Mouse (Mus musculus) gastrocnemius, postnatal 14 days (tissue): Measurements from ENCODE around the gene Rnf115. TPM values are rescaled to one million over a fixed set of nuclear protein-coding genes. Genes with fewer than 3 reads are reported as not detected.
A peak's percentile ranks its signal among the peaks of the same experiment; 100 is the strongest.
"Not testable (repeated sequence)": the region's sequence is repeated elsewhere in the genome, so short reads cannot be mapped to it uniquely, and the experiment has no call there.

Experiments used
- DNase-seq: peaks from one replicate; pipeline ENCODE4 v3.0.0; 2021; ENCODE audit warnings: mixed read lengths
- intact Hi-C: fragments of 180-260 bp; cut with DNase I; formaldehyde crosslinking; loops from one replicate; pipeline ENCODE4 v1.15.1; 2025; ENCODE audit warnings: low total_unique reads
- total RNA-seq, 2 experiments: library from RNA; stranded (reverse); gene quantifications; 2 replicates each; pipeline ENCODE4 v1.2.3; 2021

Rnf115 gene
- total RNA-seq, 2 experiments from 2014 or later, result 53.8 to 89.7 TPM

DNA sequence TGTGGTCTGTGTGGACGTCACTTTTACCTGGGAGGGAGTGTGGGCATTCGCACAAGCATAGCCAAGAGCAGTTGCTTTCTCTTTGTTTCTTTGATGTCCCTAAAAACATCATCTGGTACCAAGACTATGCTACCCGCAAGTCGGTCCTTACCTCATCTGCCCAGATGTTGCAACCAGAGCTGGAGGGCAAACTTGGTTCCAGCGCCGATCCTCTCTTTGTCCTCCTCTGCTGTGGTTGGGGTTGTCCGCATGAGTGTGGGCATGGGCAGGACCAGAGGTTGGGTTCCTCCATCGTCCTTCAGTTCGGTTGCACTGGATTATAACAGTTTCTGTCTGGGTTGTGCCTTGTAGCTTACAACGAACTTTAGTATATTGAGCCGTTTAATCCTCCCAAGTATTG, 21.2 kb upstream of the Rnf115 start:
- intact Hi-C loops, result loop anchor here (10.0 kb wide), 1 partner anchor 161 kb away; no protein-coding TSS in a partner anchor
- no peak for DNase-seq

DNA sequence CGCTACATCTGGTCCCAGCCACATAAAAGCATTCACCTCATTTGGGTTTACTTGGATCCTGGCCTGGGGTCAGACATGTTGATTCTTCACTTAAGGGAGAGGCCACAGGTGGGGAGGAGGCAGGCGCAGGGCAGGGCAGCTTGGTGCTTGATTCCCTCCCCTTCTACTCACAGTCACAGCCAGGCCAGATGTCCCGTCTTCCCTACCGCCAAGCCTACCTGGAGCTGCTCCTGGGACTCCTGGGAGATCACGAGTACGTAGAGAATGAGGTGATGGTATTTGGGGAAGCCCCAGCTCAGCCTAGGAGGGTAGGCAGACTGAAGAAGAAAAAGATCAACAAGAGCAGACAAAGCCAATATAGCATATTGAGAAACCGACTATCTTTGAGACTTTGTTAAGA, 20.5 kb upstream of the Rnf115 start:
- intact Hi-C loops, result loop anchor here (10.0 kb wide), 1 partner anchor 162 kb away; no protein-coding TSS in a partner anchor
- no peak for DNase-seq

DNA sequence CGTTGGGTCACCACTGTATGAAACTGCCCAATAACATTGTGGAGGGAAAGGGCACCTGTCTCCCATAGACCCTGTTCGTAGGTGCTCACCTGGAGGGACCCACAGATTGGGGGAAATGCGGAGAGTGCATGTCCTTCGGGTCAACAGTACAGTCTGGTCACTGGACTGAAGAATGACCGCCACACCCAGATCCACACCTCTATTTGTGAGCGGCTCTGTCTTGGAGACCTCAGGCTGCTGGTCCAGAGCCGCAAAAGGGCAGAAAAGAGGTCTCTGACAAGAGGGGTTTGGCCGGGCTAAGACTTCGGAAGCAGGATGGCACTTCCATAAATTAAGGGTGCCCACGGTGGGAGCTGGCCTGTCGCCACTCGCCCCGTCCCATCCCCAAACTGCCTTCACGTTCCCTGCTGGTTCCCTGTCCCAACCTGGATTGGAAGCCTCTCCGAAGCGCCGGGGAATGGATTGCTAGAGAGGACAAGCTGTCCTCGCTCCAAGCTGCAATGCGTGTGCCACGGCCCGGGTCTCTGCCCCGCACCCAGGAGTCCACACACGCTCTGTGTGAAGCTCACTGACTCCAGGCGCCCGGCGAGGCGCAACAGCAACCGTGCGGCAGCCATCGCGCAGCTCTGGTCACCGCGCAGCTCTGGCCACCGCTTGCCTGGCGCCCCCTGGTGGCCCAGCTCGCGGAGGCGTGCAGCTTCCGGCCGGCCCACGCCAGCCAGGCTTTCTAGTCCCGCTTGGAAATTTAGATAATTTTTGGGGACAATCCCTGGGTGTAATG, 19.4 kb upstream of the Rnf115 start, which contains the start of gene Nudt17:
TSS of gene Nudt17 (minus strand) at position 660 of the 781 bp plus-strand sequence.
- intact Hi-C loops, result loop anchor here (10.0 kb wide), 1 partner anchor 163 kb away; no protein-coding TSS in a partner anchor
- peak; percentile 86 for DNase-seq

DNA sequence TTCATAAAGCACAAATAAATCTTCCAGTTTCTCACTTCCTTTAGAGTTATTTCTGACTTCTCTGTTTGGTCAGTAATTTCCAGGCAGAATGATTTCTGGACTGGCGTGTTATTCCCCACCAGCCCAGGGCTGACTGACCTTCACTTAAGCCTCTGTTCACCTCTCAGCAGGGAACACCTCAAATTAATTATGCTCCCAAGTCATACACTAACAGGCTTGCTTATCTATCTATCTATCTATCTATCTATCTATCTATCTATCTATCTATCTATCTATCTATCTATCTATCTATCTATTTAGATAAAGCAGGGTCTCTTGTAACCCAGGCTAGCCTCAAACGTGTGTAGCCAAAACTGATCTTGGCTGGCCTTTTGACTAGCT, 18.8 kb upstream of the Rnf115 start:
- no peak for DNase-seq
- intact Hi-C loops, result loop anchor here (10.0 kb wide), 1 partner anchor 164 kb away; no protein-coding TSS in a partner anchor

DNA sequence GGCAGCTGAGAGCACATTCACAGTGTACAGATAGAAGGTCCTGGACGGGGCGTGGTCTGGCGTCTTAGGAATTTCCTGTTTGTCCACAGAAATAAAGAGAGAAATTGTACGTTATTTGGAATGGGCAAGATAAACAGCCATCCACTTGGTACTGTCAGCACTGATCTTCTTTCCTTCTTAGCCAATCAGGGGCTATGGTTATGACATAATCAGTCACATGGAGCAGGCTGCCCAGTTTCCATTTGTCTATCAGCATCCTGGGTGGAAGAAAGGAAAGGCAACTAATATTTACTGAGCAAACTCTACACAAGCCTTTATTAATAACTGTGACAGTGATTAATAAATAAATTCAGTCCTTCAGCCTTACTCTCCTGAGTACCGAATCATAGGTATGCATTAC, 13.2 kb upstream of the Rnf115 start:
- no peak for DNase-seq
- intact Hi-C loops, result no loop called here

DNA sequence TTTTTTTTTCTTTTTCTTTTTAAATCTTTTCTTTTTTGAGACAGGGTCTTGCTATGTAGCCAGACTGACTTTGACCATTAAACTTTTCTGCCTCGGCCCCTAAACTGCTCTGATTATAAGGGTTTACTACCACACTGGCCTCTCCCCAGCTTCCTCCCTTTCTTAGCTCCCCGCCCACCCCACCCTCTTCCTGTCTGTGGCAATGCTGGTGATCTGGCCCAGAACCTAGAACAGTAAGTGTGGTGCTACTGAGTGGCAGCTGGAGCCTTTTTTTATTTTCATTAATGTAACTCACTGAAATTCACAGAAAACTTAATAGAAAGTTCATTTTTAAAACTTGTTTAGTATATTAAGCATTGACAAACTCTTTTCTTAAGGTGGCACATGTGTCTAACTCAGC, 11.6 kb upstream of the Rnf115 start:
- no peak for DNase-seq
- intact Hi-C loops, result no loop called here

DNA sequence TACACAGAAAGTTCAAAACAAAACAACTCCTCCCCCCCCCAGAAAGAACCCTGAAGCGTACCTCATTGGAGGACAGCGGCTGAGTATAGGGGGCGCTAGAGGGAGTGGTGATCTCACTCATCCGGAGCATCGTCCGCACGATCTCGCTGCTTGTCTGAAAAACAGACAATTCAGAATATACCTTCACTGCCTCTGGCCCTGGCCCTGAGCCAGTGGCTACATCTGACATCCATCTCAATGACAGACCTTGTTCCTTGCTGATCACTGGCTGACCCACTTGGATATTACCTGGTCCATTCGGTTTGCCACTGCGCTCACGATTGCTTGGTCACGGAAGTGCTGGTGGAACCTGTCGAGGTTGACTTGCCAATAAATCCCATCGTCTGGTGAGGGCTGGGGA, 8.3 kb upstream of the Rnf115 start:
- intact Hi-C loops, result no loop called here
- DNase-seq, result peak; percentile 40

DNA sequence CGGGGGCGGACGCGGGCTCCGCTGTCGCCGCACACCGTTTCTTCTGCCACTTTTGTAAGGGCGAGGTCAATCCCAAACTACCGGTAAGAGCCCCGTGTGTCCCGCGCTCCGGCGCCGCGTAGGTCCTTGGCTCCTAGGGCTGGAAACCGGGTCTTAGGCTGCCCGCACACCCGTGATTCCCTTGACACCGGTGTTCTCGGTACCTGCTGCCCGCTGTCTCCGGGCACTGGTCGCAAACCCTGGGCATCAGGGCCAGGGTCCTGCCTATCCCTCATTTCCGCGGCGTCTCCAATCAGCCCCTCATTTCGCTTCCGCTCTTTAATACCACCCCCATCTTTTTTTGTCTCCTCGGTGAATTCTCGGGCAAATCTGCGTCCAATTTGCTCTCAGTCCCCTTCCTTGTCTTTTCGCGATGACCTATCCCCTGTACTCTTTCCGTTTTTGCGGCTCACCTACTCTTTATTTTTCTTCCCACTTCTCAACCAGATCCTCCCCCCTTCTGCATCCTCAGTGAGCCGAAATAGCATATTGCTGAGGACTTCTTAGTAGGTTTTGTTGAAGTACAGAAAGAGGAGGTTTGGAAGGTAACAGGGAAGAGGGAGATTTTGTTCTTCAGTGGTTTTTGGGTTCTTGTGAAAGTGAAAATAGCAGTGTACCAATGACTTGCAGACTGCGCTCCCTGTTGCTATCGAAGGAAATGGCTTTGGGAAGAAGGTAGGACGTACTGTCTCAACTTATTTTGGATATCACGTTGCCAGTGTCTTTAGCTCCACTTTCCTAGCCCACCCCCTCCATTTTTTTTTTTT, 567 bp downstream of the Rnf115 start:
- no peak for DNase-seq
- intact Hi-C loops, result no loop called here

DNA sequence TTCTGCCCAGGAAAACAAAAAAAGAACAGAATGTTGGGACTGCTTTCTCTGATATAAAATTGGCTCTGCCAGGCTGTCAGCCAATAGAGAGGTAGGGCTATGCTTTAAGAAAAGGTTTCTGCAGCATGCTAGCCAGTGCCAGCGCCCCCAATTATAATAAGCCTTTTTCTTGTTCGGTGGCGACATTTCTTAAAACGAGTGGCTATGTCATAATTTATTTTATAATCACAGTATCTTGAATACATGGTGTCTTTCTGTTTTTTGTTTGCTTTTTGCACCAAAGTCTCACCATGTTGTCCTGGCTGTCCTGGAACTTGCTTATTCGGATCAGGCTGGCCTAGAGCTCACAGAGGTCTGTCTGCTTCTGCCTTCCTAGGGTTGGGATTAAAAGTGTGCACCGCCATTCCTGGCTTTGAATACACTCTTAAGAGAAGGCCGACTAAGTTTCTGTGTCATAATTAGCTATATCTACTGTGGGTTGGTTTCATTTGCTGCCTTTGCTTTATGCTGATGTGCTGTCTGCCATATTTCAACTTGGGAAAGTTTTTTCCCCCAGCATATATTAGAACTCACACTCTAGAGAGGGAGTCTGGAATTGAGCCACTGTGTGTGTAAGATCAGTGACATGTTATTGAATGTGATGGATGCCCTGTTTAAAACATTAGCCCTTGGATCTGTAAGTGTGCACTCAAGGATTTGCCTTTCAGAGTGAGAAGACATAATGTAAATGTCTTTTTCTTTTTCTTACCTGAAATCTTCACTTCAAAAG, 1.4 kb downstream of the Rnf115 start:
- intact Hi-C loops, result no loop called here
- no peak for DNase-seq

DNA sequence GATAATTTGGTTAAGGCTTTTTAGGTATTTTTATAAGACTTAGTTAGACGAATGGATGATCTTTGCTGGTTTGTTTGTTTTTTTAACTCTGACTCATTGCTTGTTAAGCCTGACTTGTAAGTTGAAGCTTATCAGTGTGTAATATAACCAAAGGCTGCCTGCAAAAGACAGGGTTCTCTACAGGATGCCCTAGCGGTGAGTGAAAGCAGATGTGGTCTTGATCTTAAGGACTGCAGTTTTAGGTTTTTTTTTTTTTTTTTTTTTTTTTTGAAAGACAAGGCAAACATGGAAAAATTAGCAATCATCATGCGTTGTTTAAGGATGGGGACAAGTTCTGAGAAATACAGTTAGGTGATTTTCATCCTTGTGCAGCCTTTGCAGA, 1.9 kb downstream of the Rnf115 start:
- intact Hi-C loops, result no loop called here

DNA sequence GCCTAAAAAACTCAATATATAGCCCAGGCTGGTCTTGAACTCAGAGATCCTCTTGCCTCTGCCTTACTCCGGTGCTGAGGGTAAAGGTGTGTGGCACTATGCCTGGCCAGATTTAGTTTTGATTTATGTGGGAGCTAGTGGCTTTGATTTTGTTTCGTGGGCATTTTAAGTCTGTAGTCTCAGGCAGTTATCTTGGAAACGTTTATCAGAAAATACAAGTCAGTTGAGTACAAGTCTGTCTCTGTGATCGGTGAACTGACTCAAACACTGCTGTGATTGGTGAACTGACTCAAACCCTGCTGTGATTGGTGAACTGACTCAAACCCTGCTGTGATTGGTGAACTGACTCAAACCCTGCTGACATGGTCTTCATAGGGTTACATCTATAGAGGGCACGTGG, 3.3 kb downstream of the Rnf115 start:
- DNase-seq, result no peak
- intact Hi-C loops, result no loop called here

More for the DNA sequence above, 1.9 kb downstream of the Rnf115 start:
- DNase-seq, result no peak

DNA sequence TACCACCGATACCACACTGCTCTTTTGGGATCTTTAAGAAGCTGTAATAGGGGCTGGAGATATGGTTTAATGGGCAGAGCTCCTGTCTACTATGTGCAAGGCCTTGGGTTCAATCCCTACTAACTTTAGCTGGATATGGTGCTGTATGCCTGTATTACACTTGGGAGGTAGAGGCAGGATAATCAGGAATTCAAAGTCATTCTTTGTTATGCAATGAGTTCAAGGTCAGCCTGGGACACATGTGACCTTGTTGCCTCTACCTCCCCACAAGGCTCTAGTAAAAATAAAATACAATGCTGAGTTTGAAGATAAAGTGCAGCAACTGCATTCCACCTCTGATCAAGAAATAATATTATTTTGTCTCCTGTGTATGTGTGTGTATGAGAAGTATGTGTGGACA, 6.5 kb downstream of the Rnf115 start:
- intact Hi-C loops, result no loop called here
- no peak for DNase-seq

DNA sequence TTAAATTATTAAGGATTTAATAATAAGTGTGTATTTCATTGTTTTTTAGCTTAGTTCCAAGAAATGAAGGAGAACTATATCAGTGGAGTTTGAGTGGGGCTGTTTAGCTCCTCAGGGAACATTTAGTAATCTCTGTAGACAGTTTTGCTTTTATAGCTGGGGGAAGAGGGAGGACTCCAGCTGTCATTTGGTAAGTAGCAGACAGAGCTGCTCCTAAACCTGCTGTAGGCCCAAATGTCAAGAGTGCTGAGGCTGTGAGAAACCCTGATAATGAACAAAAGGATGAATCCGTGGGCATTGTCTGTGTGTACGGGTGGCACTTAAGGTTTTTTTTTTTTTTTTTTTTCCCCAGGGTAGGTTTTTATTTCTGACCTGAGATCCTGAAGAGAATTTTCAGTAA, 7.7 kb downstream of the Rnf115 start:
- no peak for DNase-seq
- intact Hi-C loops, result no loop called here

DNA sequence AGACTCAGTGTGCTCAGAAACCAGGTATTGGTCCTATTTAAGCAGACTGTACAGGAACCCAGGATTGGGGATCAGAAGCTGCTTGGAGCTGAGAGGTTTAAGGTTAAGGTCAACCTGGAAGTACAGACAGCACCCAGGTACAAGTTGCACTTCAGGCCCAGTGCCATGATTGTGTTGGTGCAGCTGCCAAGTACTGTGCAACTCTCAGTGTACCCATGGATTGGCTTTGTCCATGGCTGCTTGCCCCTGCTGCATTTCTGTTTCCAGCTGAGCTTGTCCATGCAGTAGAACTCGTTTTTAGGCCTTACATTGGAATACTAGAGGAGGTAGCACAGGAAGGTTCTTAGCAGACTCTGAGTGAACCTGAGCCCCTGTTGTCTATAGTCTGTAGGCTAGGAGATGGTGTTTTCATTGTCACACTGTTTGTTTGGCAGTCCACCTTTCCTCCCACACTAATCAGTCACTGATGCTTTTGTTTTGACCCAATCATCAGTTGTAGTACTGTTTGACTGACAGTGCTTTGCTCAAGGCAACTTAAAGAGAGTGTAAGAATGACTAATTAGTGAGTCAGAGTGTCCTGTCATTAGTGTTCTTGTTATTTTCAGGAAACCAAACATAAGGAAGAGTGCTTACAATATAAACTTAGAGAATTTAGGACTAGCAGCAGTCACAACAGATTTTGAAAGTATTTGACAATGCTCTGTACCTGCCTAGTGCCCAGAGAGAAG, 9.7 kb downstream of the Rnf115 start:
- intact Hi-C loops, result no loop called here
- no peak for DNase-seq

DNA sequence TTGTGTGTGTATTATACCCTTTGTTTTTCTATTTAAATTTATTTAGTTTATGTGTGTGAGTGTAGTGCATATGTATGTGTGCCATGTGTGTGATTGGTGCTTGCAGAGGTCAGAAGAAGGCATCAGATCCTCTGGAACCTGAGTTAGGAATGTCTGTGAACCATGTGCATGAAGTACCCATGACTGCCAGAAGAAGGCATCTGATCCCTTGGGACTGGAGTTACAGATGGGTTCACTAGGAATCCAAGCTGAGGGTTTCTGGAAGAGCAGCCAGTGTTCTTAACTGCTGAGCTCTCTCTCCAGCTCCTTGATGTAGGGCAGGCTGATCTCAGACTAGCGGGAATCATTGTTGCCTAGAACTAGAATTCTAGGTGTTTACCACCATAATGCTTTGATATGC, 10.5 kb downstream of the Rnf115 start:
- no peak for DNase-seq
- intact Hi-C loops, result no loop called here

DNA sequence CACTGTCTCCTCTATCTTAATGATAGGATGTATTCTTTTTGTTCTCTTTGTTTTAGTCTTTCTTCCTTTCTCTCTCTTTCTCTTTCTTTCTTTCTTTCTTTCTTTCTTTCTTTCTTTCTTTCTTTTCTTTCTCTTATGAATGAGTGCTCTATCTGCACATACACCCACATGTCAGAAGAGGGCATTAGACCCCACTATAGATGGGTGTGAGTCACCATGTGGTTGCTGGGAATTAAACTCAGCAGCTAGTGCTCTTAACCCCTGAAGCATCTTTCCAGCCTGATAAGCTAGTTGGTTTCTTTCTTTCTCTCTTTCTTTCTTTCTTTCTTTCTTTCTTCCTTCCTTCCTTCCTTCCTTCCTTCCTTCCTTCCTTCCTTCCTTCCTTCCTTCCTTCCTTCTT, 12.8 kb downstream of the Rnf115 start:
- DNase-seq, intact Hi-C loops: not testable (repeated sequence)

DNA sequence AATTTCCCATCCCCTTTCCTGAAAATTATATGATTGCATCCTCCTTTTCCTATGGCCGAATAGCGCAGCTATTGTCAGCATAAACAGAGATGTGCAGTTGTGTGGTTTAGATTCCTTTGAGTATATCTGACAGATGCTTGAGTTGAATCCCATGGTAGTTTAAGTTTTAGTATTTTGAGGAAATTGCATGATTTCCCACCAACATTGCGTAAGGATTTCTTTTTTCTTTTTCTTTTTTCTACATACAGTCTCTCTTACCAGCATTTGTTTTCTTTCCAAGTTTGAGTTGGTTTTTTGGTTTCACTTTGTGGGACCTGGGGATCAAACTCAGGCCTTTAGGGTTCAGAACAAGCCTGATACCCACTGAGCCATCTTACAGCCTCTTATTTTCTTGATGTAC, 16.9 kb downstream of the Rnf115 start:
- intact Hi-C loops, result no loop called here
- DNase-seq, result no peak

DNA sequence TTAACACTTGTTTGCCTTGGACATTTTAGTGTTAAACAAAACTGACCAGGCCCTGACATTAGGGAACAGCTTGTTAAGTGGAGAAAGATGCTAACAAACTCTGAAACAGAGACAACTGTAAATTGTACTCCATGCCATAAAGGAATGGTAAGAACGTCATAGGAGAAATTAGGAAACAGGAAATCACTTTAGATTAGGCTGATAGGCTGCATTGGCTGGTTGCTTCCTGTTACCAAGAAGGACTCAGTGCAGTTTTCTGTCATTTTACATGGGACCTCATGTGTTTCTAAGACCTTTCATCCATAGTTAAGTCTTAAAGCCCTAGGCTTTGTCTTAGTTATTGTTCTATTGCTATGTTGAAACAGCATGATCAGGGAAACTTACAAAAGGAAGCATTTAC, 19.4 kb downstream of the Rnf115 start:
- no peak for DNase-seq
- intact Hi-C loops, result no loop called here

DNA sequence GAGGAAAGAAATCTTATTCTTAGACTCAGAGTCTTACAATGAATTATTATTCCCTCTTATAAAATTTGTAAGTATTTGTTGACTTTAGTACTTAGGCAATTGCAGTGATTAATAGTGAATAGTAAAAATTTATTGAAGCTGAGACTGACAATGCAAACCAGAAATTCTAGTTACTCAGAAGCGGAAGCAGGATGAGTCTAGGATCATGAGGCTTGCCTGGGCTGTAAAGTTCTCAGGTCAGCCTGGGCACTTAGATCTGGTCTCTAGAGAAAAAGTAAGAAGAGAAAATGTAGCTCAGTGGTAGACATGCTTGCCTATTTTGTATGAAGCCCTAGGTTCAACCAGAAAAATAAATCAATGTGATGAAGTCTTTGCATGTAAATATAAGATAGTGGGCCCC, 28.5 kb downstream of the Rnf115 start:
- intact Hi-C loops, result no loop called here
- no peak for DNase-seq
